Mouse (Mus musculus): Measurements from ENCODE around the gene Wnt11.

The Wnt11 gene

GRCm38 (mm10) chr7:98834711-98835321 lies at the start of gene Wnt11:
Gene Wnt11, plus strand, starts transcription at chr7:98835112.
- DNase-seq, result peak; percentile 33

GRCm38 (mm10) chr7:98786792-98787612 lies 47.9 kb upstream of the Wnt11 start:
- no peak for DNase-seq

DNA sequence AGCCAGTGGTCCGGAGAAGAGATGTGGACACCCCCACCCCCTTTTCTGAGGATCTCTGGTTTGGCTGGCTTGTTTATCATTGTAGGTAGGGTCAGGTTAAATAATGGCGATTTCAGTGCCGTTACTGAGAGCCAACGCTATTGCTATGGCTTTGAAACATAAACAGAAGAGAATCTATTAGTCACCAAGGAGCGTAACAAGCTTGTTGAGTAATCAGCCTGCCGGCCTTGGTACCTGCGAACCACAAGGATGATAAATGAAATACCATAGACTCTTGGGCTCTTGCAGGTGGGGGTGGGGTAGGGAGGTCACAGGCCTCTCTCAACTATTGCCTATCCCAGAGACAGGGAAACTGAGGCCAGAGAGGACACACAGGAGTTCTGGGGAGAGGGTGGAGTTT lies 46.2 kb upstream of the Wnt11 start:
- DNase-seq, result no peak

- DNase-seq, result no peak
Observed at GRCm38 (mm10) chr7:98789121-98789520, 45.8 kb upstream of the Wnt11 start.

DNA sequence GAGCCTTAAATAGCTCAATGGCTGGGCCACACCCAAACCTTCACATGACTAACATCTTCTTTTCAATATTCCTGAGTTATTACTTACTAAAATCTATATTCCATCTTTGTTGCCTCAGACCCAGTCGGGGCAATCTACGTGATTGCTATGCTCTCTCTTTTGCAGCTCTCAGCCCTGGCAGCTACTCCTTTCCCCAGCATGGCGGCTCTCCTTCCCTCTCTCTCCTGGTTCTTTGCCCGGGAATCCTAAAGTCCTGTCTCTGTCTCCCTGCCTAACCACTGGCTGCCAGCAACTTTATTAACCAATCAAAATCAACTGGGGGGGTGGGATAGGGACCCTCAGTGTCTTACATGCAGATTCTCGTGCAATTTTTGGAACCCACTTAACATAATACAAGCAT lies 43.0 kb upstream of the Wnt11 start:
- no peak for DNase-seq

- no peak for DNase-seq
Observed at GRCm38 (mm10) chr7:98793811-98794210, 41.1 kb upstream of the Wnt11 start.

- DNase-seq, result no peak
Observed at GRCm38 (mm10) chr7:98794444-98794843, 40.5 kb upstream of the Wnt11 start.

DNA sequence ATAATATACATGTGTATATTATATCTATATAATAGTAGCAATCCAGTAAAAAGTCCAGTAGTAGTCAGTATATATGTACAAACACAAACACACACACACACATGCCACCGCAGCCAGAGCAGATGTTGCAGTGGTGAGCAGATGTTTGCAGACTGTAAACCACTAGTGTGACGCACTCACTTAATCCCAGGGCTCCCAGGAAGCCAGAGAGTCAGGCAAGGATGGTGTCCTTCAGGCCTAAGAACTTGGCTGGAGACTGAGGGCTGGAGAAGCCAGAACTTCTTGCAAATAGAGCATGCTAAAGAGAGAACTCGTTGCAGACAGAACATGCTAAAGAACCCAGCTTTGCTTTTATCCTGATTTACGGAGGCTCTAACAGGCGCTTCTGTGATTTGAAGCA lies 39.3 kb upstream of the Wnt11 start:
- no peak for DNase-seq

- no peak for DNase-seq
Observed at GRCm38 (mm10) chr7:98797347-98798133, 37.4 kb upstream of the Wnt11 start.

DNA sequence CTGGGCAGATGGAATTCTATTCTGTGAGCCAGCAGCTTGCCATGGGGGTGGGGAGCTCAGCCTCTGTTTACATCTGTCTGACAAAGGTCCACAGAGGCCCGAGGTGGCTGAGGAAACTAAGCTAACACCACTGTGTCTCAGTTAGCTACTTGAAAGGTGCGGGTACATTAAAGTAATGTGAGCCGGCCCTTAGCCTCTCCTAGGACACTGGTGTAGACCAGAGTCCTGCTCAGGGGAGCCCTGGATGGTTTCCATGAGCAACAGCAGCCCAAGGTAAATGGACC lies 36.8 kb upstream of the Wnt11 start:
- DNase-seq, result no peak

DNA sequence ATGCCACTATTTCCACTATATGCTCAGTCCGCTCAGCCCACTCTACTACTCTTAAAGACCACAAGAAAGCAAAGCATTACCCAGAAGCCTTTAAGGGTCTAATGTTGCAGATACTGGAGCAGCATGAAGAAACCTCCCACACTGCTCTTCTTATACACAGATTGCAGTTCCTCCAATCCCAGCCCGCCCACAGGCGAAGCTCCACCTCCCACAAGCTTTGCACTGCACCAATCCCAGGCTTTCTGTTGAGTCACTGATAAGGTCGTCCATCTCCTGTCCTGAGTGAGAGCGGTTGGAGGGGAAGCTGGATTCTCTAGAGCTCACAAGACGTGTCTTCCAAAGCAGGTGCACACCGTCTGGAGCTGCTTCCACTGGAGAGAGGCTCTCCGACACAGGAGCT lies 34.5 kb upstream of the Wnt11 start:
- DNase-seq, result no peak

DNA sequence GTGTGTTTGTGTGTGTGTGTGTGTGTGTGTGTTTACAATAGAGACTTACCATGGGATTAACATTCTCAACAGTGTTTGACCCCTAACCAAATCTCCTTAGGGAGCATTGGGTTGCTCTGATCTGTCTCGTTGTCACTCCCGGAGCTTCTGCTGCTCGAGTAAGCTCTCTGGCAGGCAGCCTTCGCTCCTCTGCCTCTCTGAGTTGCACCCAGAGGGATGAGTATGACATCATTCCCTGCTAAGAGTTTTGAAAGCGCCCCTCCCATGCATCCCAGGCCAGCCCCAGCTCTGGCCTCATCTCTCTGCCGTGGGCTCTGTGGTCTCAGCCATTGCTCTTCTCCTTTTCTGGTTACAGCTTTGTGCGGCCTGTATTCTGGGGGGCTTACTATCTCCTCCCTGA lies 33.8 kb upstream of the Wnt11 start:
- DNase-seq, result no peak

- DNase-seq, result no peak
Observed at GRCm38 (mm10) chr7:98803181-98803580, 31.7 kb upstream of the Wnt11 start.

DNA sequence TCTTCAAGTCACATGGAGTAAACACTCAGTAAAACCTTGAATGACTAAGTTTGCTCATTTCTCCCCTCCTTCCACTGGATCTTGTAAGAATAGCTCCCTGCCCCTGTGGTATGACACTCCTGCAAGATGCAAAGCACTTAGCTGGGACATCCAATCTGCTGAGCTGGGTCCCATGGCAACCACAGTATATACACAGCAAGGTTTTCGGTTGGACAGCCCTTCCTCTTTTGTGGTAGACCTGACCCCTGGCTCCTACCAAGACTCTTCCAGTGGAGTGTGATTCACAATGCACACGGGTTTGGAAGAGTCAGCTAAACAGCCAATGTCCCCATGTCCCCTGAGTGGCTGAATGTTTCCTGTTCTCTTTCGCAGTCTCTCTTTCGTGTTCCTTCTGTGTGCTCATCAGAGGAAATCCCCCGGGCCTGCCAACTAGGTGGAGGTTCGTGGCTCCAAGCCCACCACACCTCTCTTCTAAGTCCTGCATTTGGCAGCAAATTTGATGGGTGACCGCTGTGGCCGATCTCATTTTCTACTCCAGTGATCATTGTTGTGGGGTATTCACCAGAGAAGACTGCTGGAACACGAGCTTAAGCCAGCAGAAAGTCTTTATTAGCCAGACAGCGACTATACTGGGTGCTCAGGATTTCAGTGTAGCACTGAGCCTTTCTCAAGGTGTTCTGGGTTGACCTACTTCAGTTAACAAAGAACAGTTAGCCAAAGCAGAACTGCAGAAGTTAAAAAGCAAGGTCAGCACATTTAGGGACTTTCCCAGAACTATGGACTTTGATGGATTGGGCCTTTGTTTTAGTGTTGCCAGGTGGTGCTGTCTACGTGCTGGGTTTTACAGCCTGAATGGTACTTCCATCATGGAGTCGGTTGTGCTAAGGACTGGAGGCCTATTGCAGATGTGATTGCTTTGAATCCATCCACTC lies 29.8 kb upstream of the Wnt11 start:
- peak; percentile 45 for DNase-seq

- peak; percentile 30 for DNase-seq
Observed at GRCm38 (mm10) chr7:98806961-98807360, 28.0 kb upstream of the Wnt11 start.

DNA sequence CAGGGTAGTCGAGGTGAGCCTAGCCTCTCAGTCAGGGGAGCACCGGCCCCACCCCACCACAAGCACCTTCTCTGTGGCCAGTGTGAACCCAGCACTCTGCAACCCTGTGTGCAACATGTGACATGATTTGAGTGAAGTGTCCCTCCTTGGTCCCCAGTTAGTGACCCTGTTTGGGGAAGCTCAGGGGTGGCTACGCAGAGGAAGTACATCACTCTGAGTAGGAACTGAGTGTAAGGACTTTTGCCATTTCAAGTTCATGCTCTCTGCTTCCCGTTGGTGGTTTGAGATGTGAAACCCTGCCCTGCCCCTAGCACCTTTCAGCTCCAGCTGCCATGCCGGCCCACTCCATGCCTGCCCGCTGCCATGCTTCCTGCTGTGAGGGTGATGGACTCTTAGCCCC lies 25.5 kb upstream of the Wnt11 start:
- no peak for DNase-seq

- DNase-seq, result no peak
Observed at GRCm38 (mm10) chr7:98810619-98811018, 24.3 kb upstream of the Wnt11 start.

DNA sequence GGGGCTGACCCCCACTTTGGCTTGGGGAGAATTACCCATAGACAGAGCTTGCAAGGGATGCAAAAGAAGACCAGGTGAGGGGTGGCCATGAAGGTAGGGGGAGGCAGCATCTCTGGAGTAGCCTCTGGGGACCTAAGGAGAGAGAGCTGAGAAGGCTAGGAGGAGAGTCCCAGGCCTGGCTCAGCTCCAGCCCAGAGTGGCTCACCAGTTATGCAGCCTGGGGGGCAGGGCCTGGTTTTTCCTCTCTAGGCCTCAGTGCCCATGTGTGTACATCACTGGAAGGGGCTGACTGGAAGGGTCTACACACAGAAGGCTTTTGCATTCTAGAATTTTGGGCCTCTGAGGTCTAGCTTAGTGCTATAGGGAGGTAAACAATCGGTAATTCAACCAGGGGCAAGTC lies 14.4 kb upstream of the Wnt11 start:
- no peak for DNase-seq

GRCm38 (mm10) chr7:98822881-98823280 lies 12.0 kb upstream of the Wnt11 start:
- no peak for DNase-seq

DNA sequence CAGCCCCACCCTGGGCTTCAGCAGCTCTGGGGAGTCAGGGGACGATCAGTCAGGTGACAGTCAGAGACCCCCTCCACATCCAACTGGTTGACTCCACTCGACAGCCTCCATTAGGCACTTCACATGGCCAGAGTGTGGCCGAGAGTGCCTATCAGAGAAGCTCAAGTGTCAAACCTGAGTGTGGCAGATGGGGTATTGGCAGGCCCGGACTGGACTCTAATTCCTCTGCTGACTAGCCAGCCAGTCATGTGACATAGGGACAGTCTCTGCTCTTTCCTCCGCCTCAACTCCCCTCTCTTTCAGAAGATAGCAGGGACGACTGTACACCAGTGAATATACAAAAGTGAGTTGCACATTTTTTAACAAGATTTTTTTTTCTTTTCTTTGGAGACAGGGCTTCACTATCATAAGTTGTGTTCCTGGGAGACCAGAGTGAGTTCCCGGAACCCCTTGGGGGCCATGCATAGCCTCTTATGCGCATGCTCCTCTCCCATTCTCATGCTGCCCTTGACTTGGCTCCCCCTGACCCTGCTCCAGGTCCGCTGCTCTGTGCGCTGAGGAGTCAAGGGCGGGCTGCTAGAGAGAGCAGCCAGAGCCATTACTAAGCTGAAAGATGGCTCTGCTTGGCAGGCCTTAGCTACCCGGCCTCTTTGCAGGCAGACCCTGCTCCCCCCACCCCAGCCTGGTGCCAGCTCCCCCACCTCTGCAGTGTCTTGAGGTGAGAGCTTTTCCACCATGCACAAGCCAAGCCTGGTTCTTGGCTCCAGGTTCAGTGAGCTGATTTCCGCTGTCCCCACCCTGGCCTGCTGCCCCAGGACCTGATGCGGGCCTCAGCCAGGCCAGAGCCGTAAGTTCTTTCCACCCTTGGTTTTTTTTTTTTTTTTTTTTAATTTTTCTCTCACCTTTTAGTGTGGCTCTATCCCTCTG lies 10.8 kb upstream of the Wnt11 start:
- DNase-seq, result no peak

GRCm38 (mm10) chr7:98828052-98828451 lies 6.9 kb upstream of the Wnt11 start:
- DNase-seq, result no peak

GRCm38 (mm10) chr7:98828876-98829275 lies 6.0 kb upstream of the Wnt11 start:
- DNase-seq, result no peak
